Mouse (Mus musculus) lung, embryonic 16.5 days (tissue): ENCODE measurements around the gene Lrp5. TPM values are rescaled to one million over a fixed set of nuclear protein-coding genes. Genes with fewer than 3 reads are reported as not detected.
"Not testable (repeated sequence)": the region's sequence is repeated elsewhere in the genome, so short reads cannot be mapped to it uniquely, and the experiment has no call there.

Source experiments
- ATAC-seq: fragments of 200-750 bp; cut with Nextera tagmentation; 2 replicates; pipeline ENCODE4 v1.8.0; 2017; ENCODE audit warnings: low read depth, mild to moderate bottlenecking, moderate library complexity
- H3K27ac ChIP-seq: fragments of 300-500 bp; sonication (generic); 2 replicates; pipeline ENCODE4 v1.5.1; 2014; ENCODE audit warnings: mild to moderate bottlenecking, control low read depth, low read length
- H3K27me3 ChIP-seq: fragments of 300-500 bp; sonication (generic); 2 replicates; pipeline ENCODE4 v1.6.1; 2014; ENCODE audit warnings: low read depth, low read length, mixed read lengths; ENCODE audit not compliant: control insufficient read depth, insufficient read depth
- H3K36me3 ChIP-seq: fragments of 300-500 bp; sonication (generic); 2 replicates; pipeline ENCODE4 v1.6.1; 2014; ENCODE audit warnings: low read length; ENCODE audit not compliant: control insufficient read depth, insufficient read depth
- H3K4me1 ChIP-seq: fragments of 300-500 bp; sonication (generic); replicated peaks from 2 replicates; pipeline ENCODE4 v1.6.1; 2014; ENCODE audit warnings: low read length, mixed read lengths; ENCODE audit not compliant: control insufficient read depth, insufficient read depth
- H3K4me2 ChIP-seq: fragments of 300-500 bp; sonication (generic); 2 replicates; pipeline ENCODE4 v1.6.1; 2014; ENCODE audit warnings: low read depth, low read length, control low read depth
- H3K4me3 ChIP-seq: fragments of 300-500 bp; sonication (generic); 2 replicates; pipeline ENCODE4 v1.5.1; 2014; ENCODE audit warnings: mild to moderate bottlenecking, low read length, control low read depth
- H3K9ac ChIP-seq: fragments of 300-500 bp; sonication (generic); 2 replicates; pipeline ENCODE4 v1.6.1; 2014; ENCODE audit warnings: low read length, control low read depth
- H3K9me3 ChIP-seq: fragments of 300-500 bp; sonication (generic); 2 replicates; pipeline ENCODE4 v1.6.1; 2016; ENCODE audit warnings: low read length; ENCODE audit not compliant: control insufficient read depth
- WGBS: fragments of 180-500 bp; shearing (Covaris S2); extraction: QIAGEN DNeasy Blood & Tissue Kit; methylation state at CpG from one replicate; pipeline ENCODE4 v1.1.7; 2014; 5-methylcytosine and 5-hydroxymethylcytosine counted together
- polyA plus RNA-seq: library from polyadenylated mRNA; unstranded; fragments of >200 nt; fragmentation: Nextera tagmentation; extraction: Ambion mirVana; gene quantifications from 2 replicates; pipeline ENCODE4 v1.2.1, GENCODE M21; 2015

Gene Lrp5
- polyA plus RNA-seq, 1 experiment from 2014 or later = 7.8 TPM

- 97% methylated on average over 4 of the region's 4 CpGs for WGBS
- no peak overlapping the region for H3K4me3 ChIP-seq
- H3K4me2 ChIP-seq = no peak overlapping the region
- H3K9ac ChIP-seq = no peak overlapping the region
- H3K27ac ChIP-seq = no peak overlapping the region
- ATAC-seq = no peak
- no peaks in the 10 kb centered on the region for H3K27me3 ChIP-seq
- H3K36me3 ChIP-seq = peaks cover 61% of the 10 kb centered on the region
- no peaks in the 10 kb centered on the region for H3K9me3 ChIP-seq
- no peaks in the 10 kb centered on the region for H3K4me1 ChIP-seq
Observed at GRCm38 (mm10) chr19:3589968-3590367, 96.4 kb downstream of the Lrp5 start.

GRCm38 (mm10) chr19:3589547-3589946, 96.8 kb downstream of the Lrp5 start:
- no peaks in the 10 kb centered on the region for H3K9me3 ChIP-seq
- ATAC-seq = no peak
- H3K9ac ChIP-seq = no peak overlapping the region
- no peak overlapping the region for H3K4me3 ChIP-seq
- H3K27ac ChIP-seq = no peak overlapping the region
- peaks cover 59% of the 10 kb centered on the region for H3K36me3 ChIP-seq
- H3K4me1 ChIP-seq = no peaks in the 10 kb centered on the region
- no peaks in the 10 kb centered on the region for H3K27me3 ChIP-seq
- H3K4me2 ChIP-seq = no peak overlapping the region
- WGBS = 75% methylated on average over 5 of the region's 5 CpGs

GRCm38 (mm10) chr19:3587729-3588128, 98.6 kb downstream of the Lrp5 start:
- not testable (repeated sequence) for H3K9me3 ChIP-seq, H3K27ac ChIP-seq, H3K4me2 ChIP-seq, H3K4me3 ChIP-seq, H3K4me1 ChIP-seq, H3K27me3 ChIP-seq, H3K9ac ChIP-seq, ATAC-seq
- peaks cover 57% of the 10 kb centered on the region for H3K36me3 ChIP-seq
- 95% methylated on average over 5 of the region's 5 CpGs for WGBS

- no peak overlapping the region for H3K9ac ChIP-seq
- peaks cover 52% of the 10 kb centered on the region for H3K36me3 ChIP-seq
- no peak overlapping the region for H3K27ac ChIP-seq
- H3K4me2 ChIP-seq = no peak overlapping the region
- no peaks in the 10 kb centered on the region for H3K9me3 ChIP-seq
- WGBS = 31% methylated on average over 1 of the region's 1 CpGs
- H3K4me1 ChIP-seq = no peaks in the 10 kb centered on the region
- peak; percentile 39; the same call in 1 of the 2 replicates for ATAC-seq
- H3K27me3 ChIP-seq = no peaks in the 10 kb centered on the region
- no peak overlapping the region for H3K4me3 ChIP-seq
Observed at GRCm38 (mm10) chr19:3586540-3586939, 99.8 kb downstream of the Lrp5 start.

- H3K9ac ChIP-seq = no peak overlapping the region
- no peak overlapping the region for H3K27ac ChIP-seq
- H3K4me3 ChIP-seq = no peak overlapping the region
- no peak overlapping the region for H3K4me2 ChIP-seq
- no peaks in the 10 kb centered on the region for H3K9me3 ChIP-seq
- no peaks in the 10 kb centered on the region for H3K27me3 ChIP-seq
- 90% methylated on average over 9 of the region's 9 CpGs for WGBS
- H3K36me3 ChIP-seq = peaks cover 47% of the 10 kb centered on the region
- H3K4me1 ChIP-seq = no peaks in the 10 kb centered on the region
- no peak for ATAC-seq
Observed at GRCm38 (mm10) chr19:3586026-3586425, 100.3 kb downstream of the Lrp5 start.

- Histone ChIP-seq H3K4me1 (peaks cover 2% of the 10 kb centered on the region; the same call in 1 of the 2 replicates), H3K4me2 (no peak overlapping the region), H3K27ac (no peak overlapping the region), H3K36me3 (peaks cover 23% of the 10 kb centered on the region), H3K27me3 (no peaks in the 10 kb centered on the region), H3K9me3 (no peaks in the 10 kb centered on the region), H3K9ac (no peak overlapping the region), H3K4me3 (no peak overlapping the region)
- ATAC-seq = no peak
- 21% methylated on average over 7 of the region's 7 CpGs for WGBS
Observed at GRCm38 (mm10) chr19:3581326-3581725, 105.0 kb downstream of the Lrp5 start.

GRCm38 (mm10) chr19:3577911-3578290, 108.5 kb downstream of the Lrp5 start:
- H3K27me3 ChIP-seq = no peaks in the 10 kb centered on the region
- no peaks in the 10 kb centered on the region for H3K36me3 ChIP-seq
- no peaks in the 10 kb centered on the region for H3K9me3 ChIP-seq
- no peak overlapping the region for H3K27ac ChIP-seq
- no peak for ATAC-seq
- H3K9ac ChIP-seq = no peak overlapping the region
- no peak overlapping the region for H3K4me2 ChIP-seq
- peaks cover 17% of the 10 kb centered on the region for H3K4me1 ChIP-seq
- no peak overlapping the region for H3K4me3 ChIP-seq

- Histone ChIP-seq H3K27ac (no peak overlapping the region), H3K4me1 (peaks cover 17% of the 10 kb centered on the region), H3K4me3 (no peak overlapping the region), H3K9me3 (no peaks in the 10 kb centered on the region), H3K9ac (no peak overlapping the region), H3K4me2 (no peak overlapping the region), H3K36me3 (no peaks in the 10 kb centered on the region), H3K27me3 (no peaks in the 10 kb centered on the region)
- no peak for ATAC-seq
- 60% methylated on average over 4 of the region's 4 CpGs for WGBS
Observed at GRCm38 (mm10) chr19:3577265-3577910, 109.0 kb downstream of the Lrp5 start.

GRCm38 (mm10) chr19:3576451-3577264, 109.7 kb downstream of the Lrp5 start:
- 0 out of 2 replicates have a peak overlapping the region, but pooled peaks have one; percentile 60 for H3K27ac ChIP-seq
- peak overlapping the region; percentile 70 for H3K4me3 ChIP-seq
- ATAC-seq = no peak
- H3K27me3 ChIP-seq = no peaks in the 10 kb centered on the region
- peak overlapping the region; percentile 54 for H3K4me2 ChIP-seq
- H3K9me3 ChIP-seq = no peaks in the 10 kb centered on the region
- 67% methylated on average over 5 of the region's 5 CpGs for WGBS
- H3K36me3 ChIP-seq = no peaks in the 10 kb centered on the region
- peaks cover 17% of the 10 kb centered on the region for H3K4me1 ChIP-seq
- peak overlapping the region; percentile 43 for H3K9ac ChIP-seq
